Mouse (Mus musculus) intestine, embryonic 14.5 days (tissue): ENCODE results near the gene Chtop. TPM values are rescaled to one million over a fixed set of nuclear protein-coding genes. Genes with fewer than 3 reads are reported as not detected.
A peak's percentile ranks its signal among the peaks of the same experiment; 100 is the strongest.

Experiments
- ATAC-seq: fragments of 200-750 bp; cut with Nextera tagmentation; replicated peaks from 2 replicates; pipeline ENCODE4 v1.8.0; 2017; ENCODE audit warnings: low read depth, moderate number of reproducible peaks, moderate TSS enrichment, moderate library complexity; ENCODE audit not compliant: low FRiP score, low TSS enrichment
- DNase-seq: peaks from one replicate; pipeline ENCODE4 v3.0.0-alpha.2; 2018; ENCODE audit warnings: low spot score
- H3K27ac ChIP-seq: fragments of 300-500 bp; sonication (generic); 2 replicates; pipeline ENCODE4 v1.5.1; 2014; ENCODE audit warnings: low read depth, mild to moderate bottlenecking, control low read depth
- H3K27me3 ChIP-seq: fragments of 300-500 bp; sonication (generic); replicated peaks from 2 replicates; pipeline ENCODE4 v1.6.1; 2014; ENCODE audit warnings: low read length, control low read depth; ENCODE audit not compliant: control insufficient read depth, insufficient read depth
- H3K36me3 ChIP-seq: fragments of 300-500 bp; sonication (generic); 2 replicates; pipeline ENCODE4 v1.6.1; 2014; ENCODE audit warnings: low read length, control low read depth; ENCODE audit not compliant: control insufficient read depth, insufficient read depth
- H3K4me1 ChIP-seq: fragments of 300-500 bp; sonication (generic); replicated peaks from 2 replicates; pipeline ENCODE4 v1.6.1; 2014; ENCODE audit warnings: low read length, control low read depth, mixed read lengths; ENCODE audit not compliant: control insufficient read depth, insufficient read depth
- H3K4me2 ChIP-seq: fragments of 300-500 bp; sonication (generic); 2 replicates; pipeline ENCODE4 v1.6.1; 2014; ENCODE audit warnings: low read length
- H3K4me3 ChIP-seq: fragments of 300-500 bp; sonication (generic); 2 replicates; pipeline ENCODE4 v1.5.1; 2014; ENCODE audit warnings: low read depth, low read length, control low read depth, mixed read lengths
- H3K9ac ChIP-seq: fragments of 300-500 bp; sonication (generic); 2 replicates; pipeline ENCODE4 v1.6.1; 2014; ENCODE audit warnings: mild to moderate bottlenecking, low read length
- H3K9me3 ChIP-seq: fragments of 300-500 bp; sonication (generic); 2 replicates; pipeline ENCODE4 v1.6.1; 2016; ENCODE audit warnings: low read length, control low read depth; ENCODE audit not compliant: control insufficient read depth
- WGBS: fragments of 180-500 bp; shearing (Covaris S2); extraction: QIAGEN DNeasy Blood & Tissue Kit; methylation state at CpG from one replicate; pipeline ENCODE4 v1.1.7; 2014; 5-methylcytosine and 5-hydroxymethylcytosine counted together
- polyA plus RNA-seq: library from polyadenylated mRNA; unstranded; fragments of >200 nt; fragmentation: Nextera tagmentation; extraction: Ambion mirVana; gene quantifications from 2 replicates; pipeline ENCODE4 v1.2.1, GENCODE M21; 2014

Gene Chtop
- polyA plus RNA-seq: 86.4 and 87.0 TPM in 2 replicates

DNA sequence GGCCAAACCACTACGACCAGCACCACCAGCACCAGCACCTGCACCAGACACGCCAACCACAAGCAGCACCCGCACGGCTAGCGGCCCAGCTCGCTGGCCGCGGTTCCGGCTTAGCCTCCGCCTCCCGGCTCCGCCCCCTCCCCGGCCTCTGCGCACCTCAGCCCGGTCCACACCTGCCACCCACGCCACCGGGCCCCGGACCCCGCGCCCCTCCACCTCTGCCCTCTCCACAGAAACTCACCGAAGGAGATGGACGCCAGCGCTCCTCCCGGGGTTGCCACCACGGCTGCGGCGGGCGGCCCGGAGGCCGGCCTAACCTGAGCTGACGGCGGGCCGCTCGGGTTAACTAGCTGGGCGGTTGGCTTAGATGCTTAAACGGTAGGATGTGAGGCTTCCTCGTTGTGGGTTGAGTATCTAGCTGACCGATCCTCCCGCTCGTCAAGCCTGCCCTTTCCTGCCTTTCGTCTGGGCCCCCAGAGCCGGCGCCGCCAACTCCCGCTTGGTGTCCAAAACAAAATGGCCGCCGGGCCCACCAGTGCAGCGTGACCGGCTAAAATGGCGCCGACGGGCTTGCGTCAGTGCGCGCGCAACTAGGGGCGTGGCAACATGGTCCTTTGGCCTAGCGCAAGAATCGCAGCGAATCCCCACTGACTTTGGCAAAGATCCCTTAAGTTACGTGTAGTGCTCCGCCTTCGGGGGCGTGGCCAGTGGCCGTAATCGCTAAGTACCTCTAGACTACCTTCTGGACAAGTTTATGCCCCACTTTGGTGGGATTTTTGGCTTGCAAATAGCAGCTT lies at the start of gene Chtop:
TSS of gene Chtop (minus strand) at position 549 of the 797 bp plus-strand sequence.
- peak within 1 kb of the TSS; percentile 60 for H3K4me2 ChIP-seq
- peak within 1 kb of the TSS; percentile 95 for H3K27ac ChIP-seq
- DNase-seq (peak; percentile 99), ATAC-seq (peak; percentile 92)
- no peaks in the 10 kb centered on the region for H3K27me3 ChIP-seq
- no peaks in the 10 kb centered on the region for H3K9me3 ChIP-seq
- peaks cover 38% of the 10 kb centered on the region for H3K36me3 ChIP-seq
- peaks cover 12% of the 10 kb centered on the region for H3K4me1 ChIP-seq
- H3K9ac ChIP-seq: peak within 1 kb of the TSS; percentile 98
- WGBS: under 1% methylated on average over 63 of the region's 66 CpGs
- peak within 1 kb of the TSS; percentile 96 for H3K4me3 ChIP-seq

DNA sequence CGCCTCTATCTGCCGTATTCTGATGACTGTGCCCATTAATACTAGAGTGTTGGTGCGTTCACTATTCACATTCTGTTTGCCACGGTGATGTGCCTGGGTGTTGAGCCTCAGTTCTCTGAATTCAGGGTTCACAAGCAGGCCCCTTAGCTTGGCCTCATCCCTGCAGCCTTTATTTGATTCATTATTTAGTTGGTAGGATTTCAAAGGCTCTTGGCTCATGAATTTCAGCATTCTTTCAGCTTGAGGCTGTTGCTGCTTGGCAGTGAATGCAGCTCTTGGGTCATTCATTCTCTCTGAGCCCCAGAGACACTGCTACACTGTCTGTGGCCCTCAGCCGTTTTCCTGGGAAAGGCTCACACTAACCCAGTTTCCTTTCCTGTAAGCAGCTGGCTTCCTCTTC lies 46.7 kb upstream of the Chtop start:
- H3K4me1 ChIP-seq: no peaks in the 10 kb centered on the region
- no peak for DNase-seq

DNA sequence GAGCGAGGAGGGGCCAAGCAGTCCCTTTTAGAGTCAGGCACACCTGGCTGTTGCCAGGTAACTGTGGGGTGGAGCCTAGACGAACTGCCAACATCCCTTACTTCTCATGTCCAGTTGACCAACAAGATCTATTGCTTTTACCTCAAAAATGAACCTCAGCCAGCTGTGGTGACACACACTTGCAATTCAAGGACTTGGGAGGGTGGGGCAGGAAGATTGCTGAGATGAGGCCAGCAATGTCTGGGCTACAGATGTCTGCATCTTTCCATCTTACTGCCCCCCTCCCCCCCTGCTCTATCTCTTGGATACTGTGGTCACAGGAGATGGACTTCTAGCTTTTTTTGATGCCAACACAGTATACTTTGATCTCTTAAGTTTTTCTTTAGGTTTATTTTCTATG lies 42.9 kb upstream of the Chtop start:
- ATAC-seq (no peak), DNase-seq (no peak)
- no peaks in the 10 kb centered on the region for H3K9me3 ChIP-seq

More for the DNA sequence above, 46.7 kb upstream of the Chtop start:
- H3K4me3 ChIP-seq: no peak overlapping the region
- 74% methylated on average over 5 of the region's 5 CpGs for WGBS
- H3K27ac ChIP-seq: no peak overlapping the region
- no peaks in the 10 kb centered on the region for H3K9me3 ChIP-seq
- H3K4me2 ChIP-seq: no peak overlapping the region
- no peak for ATAC-seq
- H3K36me3 ChIP-seq: no peaks in the 10 kb centered on the region
- H3K9ac ChIP-seq: no peak overlapping the region
- no peaks in the 10 kb centered on the region for H3K27me3 ChIP-seq

DNA sequence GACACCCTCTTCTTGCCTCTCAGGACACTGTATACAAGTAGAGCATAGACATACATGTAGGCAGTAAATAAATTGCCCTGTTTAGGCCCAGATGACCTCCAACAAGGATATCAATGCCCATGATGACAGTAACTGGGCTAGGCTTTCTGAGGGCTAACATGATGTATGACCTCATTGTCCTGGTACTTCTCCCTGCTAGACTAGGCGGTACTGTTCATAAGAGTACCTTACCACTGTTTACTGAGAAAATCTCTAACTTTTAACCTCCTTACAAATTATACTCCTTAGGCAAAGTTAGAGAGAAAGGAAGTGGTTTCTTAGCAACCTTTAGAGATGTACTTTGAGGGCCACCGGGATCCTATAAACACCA lies 41.1 kb upstream of the Chtop start:
- H3K9me3 ChIP-seq: no peaks in the 10 kb centered on the region
- WGBS: 83% methylated on average over 2 of the region's 2 CpGs
- H3K9ac ChIP-seq: no peak overlapping the region
- no peak overlapping the region for H3K27ac ChIP-seq
- H3K4me2 ChIP-seq: no peak overlapping the region
- H3K36me3 ChIP-seq: no peaks in the 10 kb centered on the region
- no peaks in the 10 kb centered on the region for H3K27me3 ChIP-seq
- DNase-seq (no peak), ATAC-seq (no peak)
- H3K4me3 ChIP-seq: no peak overlapping the region
- H3K4me1 ChIP-seq: no peaks in the 10 kb centered on the region

More for the DNA sequence above, 42.9 kb upstream of the Chtop start:
- Histone ChIP-seq H3K4me1 (no peaks in the 10 kb centered on the region), H3K36me3 (no peaks in the 10 kb centered on the region), H3K4me2 (no peak overlapping the region), H3K9ac (no peak overlapping the region), H3K27ac (no peak overlapping the region), H3K4me3 (no peak overlapping the region), H3K27me3 (no peaks in the 10 kb centered on the region)
- 85% methylated on average over 2 of the region's 2 CpGs for WGBS

DNA sequence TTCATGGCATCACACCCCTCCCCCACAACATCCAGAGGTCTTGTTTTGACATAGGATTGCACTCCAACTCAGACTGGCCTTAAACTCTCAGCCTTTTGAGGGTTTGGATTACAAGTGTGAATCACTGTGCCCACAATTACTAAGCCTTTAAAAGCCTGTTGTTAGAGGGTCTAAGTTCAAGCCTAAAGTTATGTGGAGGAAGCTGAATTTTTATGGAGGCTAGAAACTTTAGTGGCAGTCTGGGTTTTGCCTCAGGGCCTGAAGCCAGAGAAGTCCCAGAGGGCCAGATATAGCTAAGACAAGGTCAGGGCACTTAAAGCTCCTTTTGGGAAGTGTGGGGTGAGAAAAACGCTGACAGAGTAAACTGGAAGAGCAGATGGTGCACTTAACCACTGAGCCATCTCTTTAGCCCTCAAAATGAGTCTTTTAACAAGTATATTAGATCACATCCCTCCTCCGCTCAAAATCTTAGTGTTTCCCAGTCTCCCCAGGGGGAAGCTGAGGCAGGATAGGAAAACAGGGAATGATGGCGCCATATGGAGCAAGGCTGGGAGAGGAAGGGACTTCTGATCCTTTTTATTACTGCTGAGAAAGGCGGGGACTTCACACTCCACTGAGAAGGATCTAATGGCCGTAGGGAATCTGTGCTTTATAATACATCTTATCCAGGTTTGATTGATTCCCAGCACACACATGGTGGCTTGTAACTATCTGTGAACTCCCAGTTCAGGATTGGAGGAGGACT lies 40.5 kb upstream of the Chtop start:
- no peak for ATAC-seq
- H3K4me3 ChIP-seq: no peak overlapping the region

DNA sequence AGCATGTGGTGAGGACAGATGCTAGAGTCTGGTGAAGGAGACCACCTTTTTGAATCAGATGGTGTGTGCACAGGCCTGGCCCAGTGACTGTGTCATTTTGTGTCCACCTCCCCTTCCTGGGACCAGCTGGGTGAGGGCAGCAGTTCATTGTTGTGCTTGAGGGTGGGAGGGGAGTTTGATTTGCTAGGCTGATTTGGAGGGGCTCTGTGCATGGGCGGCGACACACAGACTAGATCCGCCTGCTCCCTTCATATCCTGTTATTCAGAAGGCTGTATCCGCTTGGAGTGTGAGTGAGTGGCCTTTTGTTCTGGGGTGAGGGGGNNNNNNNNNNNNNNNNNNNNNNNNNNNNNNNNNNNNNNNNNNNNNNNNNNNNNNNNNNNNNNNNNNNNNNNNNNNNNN lies 31.6 kb upstream of the Chtop start:
- Histone ChIP-seq H3K4me2 (0 out of 2 replicates have a peak overlapping the region, but pooled peaks have one; percentile 5), H3K4me1 (peaks cover 8% of the 10 kb centered on the region), H3K27ac (no peak overlapping the region), H3K9ac (peak overlapping the region; percentile 18; the same call in 1 of the 2 replicates), H3K27me3 (no peaks in the 10 kb centered on the region), H3K36me3 (no peaks in the 10 kb centered on the region), H3K9me3 (no peaks in the 10 kb centered on the region), H3K4me3 (no peak overlapping the region)
- ATAC-seq: 0 out of 2 replicates have a peak, but pooled peaks have one; percentile 12
- DNase-seq: no peak
- 67% methylated on average over 4 of the region's 4 CpGs for WGBS

More for the DNA sequence above, 40.5 kb upstream of the Chtop start:
- Histone ChIP-seq H3K27me3 (no peaks in the 10 kb centered on the region), H3K9ac (no peak overlapping the region), H3K9me3 (no peaks in the 10 kb centered on the region), H3K27ac (no peak overlapping the region), H3K36me3 (no peaks in the 10 kb centered on the region), H3K4me2 (no peak overlapping the region), H3K4me1 (no peaks in the 10 kb centered on the region)
- no peak for DNase-seq
- 47% methylated on average over 5 of the region's 5 CpGs for WGBS

DNA sequence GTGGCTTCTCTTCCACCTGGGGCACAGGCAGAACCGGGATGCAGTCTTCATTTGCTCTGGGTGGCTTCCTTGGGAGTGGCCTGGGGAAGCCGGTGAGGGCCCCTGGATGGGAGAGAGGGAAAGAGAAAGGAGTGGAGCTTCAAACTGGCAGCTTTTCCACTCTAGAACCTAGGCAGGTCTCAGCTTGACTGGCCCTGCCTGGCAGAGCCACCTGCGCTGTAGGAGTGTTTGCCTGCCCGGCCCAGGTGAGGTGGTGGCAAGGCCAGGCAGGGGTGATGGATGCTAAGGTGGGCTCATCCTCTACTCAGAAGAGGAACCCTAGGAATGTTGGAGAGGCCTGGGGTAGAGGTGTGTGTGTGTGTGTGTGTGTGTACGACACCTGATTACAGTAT lies 28.6 kb upstream of the Chtop start:
- Histone ChIP-seq H3K9me3 (no peaks in the 10 kb centered on the region), H3K4me1 (peaks cover 8% of the 10 kb centered on the region), H3K27ac (peak overlapping the region; percentile 25; the same call in 1 of the 2 replicates), H3K36me3 (no peaks in the 10 kb centered on the region), H3K4me3 (peak overlapping the region; percentile 20; the same call in 1 of the 2 replicates), H3K27me3 (no peaks in the 10 kb centered on the region), H3K9ac (no peak overlapping the region; the same call in none of the 2 replicates), H3K4me2 (peak overlapping the region; percentile 39)
- 72% methylated on average over 5 of the region's 5 CpGs for WGBS
- DNase-seq (no peak), ATAC-seq (0 out of 2 replicates have a peak, but pooled peaks have one; percentile 21)

DNA sequence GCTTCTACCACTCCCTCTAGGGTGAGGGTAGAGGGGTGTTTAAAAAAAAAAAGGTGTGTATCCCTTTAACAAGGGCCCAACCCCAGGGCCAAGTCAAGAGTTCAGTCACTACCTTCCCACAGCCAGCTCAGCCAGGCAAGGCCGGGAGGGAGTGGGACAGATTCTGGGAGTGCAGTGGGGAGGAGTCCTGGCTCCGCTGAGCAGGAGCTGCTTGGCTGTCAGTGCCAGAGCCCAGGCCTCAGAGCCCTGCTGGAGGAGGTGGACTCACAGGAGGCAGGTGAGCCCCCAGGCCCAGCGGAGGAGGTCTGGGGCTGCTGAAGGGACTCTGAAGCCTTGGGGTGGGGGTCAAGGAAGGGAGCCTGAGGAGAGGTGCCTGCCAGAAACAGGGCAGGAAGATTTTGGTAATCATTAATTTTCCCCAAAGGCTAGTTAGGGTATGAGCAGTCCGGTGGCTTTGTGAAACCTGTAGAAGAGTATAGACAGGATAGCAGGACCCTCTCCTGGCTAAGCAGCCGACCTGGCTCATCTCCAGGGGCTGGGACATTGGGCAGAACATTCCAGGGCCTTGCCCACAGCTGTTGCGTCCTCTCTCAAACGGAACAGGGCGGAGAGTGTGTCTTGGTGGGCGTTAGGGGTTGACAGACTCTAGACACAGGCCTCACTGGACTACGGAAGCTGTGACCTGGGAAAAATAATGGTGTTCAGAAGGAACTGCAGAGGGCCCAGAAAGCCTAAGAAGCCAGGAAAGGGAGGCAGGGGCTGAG lies 28.0 kb upstream of the Chtop start, which contains the start of gene S100a16:
TSS of gene S100a16 (plus strand) at position 114 of the 764 bp plus-strand sequence.
- Histone ChIP-seq H3K4me1 (peaks cover 8% of the 10 kb centered on the region), H3K36me3 (no peaks in the 10 kb centered on the region), H3K27ac (peak within 1 kb of the TSS; percentile 25; the same call in 1 of the 2 replicates), H3K9me3 (no peaks in the 10 kb centered on the region), H3K4me3 (peak within 1 kb of the TSS; percentile 20), H3K4me2 (peak within 1 kb of the TSS; percentile 39), H3K27me3 (no peaks in the 10 kb centered on the region), H3K9ac (no peak within 1 kb of the TSS; the same call in none of the 2 replicates)
- DNase-seq (peak; percentile 70), ATAC-seq (peak; percentile 85)
- 31% methylated on average over 10 of the region's 10 CpGs for WGBS
